Mouse (Mus musculus) stomach, postnatal 0 days (tissue): ENCODE measurements around the gene Ak6. TPM values are rescaled to one million over a fixed set of nuclear protein-coding genes. Genes with fewer than 3 reads are reported as not detected.

Experiments used
- ATAC-seq: fragments of 200-750 bp; cut with Nextera tagmentation; 2 replicates; pipeline ENCODE4 v1.8.0; 2017; ENCODE audit not compliant: low FRiP score, low TSS enrichment
- DNase-seq: peaks from one replicate; pipeline ENCODE4 v3.0.0-alpha.2; 2016; ENCODE audit warnings: low spot score
- H3K27ac ChIP-seq: fragments of 300-500 bp; sonication (generic); replicated peaks from 2 replicates; pipeline ENCODE4 v1.5.1; 2014; ENCODE audit warnings: mild to moderate bottlenecking, control low read depth
- H3K27me3 ChIP-seq: fragments of 300-500 bp; sonication (generic); 2 replicates; pipeline ENCODE4 v1.6.1; 2014; ENCODE audit warnings: low read length; ENCODE audit not compliant: control insufficient read depth, insufficient read depth
- H3K36me3 ChIP-seq: fragments of 300-500 bp; sonication (generic); 2 replicates; pipeline ENCODE4 v1.6.1; 2014; ENCODE audit warnings: low read length, mixed read lengths; ENCODE audit not compliant: control insufficient read depth, insufficient read depth
- H3K4me1 ChIP-seq: fragments of 300-500 bp; sonication (generic); replicated peaks from 2 replicates; pipeline ENCODE4 v1.6.1; 2014; ENCODE audit warnings: antibody characterized with exemption; ENCODE audit not compliant: control insufficient read depth, insufficient read depth
- H3K4me2 ChIP-seq: fragments of 300-500 bp; sonication (generic); replicated peaks from 2 replicates; pipeline ENCODE4 v1.6.1; 2014; ENCODE audit warnings: low read depth, mild to moderate bottlenecking, control low read depth, moderate library complexity
- H3K4me3 ChIP-seq: fragments of 300-500 bp; sonication (generic); 2 replicates; pipeline ENCODE4 v1.5.1; 2014; ENCODE audit warnings: low read depth, low read length, control low read depth
- H3K9ac ChIP-seq: fragments of 300-500 bp; sonication (generic); 2 replicates; pipeline ENCODE4 v1.6.1; 2014; ENCODE audit warnings: mild to moderate bottlenecking, low read length, control low read depth, mixed read lengths
- H3K9me3 ChIP-seq: fragments of 300-500 bp; sonication (generic); 2 replicates; pipeline ENCODE4 v1.6.1; 2016; ENCODE audit warnings: low read length; ENCODE audit not compliant: control insufficient read depth
- CTCF ChIP-seq: IDR thresholded peaks from 2 replicates; pipeline ENCODE4 v1.5.1; 2016; ENCODE audit warnings: antibody characterized with exemption, low read depth, mild to moderate bottlenecking, moderate library complexity
- EP300 ChIP-seq: optimal IDR thresholded peaks from 2 replicates; pipeline ENCODE3; 2016; ENCODE audit warnings: antibody characterized with exemption
- WGBS: fragments of 180-500 bp; shearing (Covaris S2); extraction: QIAGEN DNeasy Blood & Tissue Kit; methylation state at CpG from one replicate; pipeline ENCODE4 v1.1.7; 2014; 5-methylcytosine and 5-hydroxymethylcytosine counted together
- polyA plus RNA-seq: library from polyadenylated mRNA; unstranded; fragments of >200 nt; fragmentation: Nextera tagmentation; extraction: Ambion mirVana; gene quantifications from 2 replicates; pipeline ENCODE4 v1.2.1, GENCODE M21; 2015

The Ak6 gene
- polyA plus RNA-seq, 1 experiment from 2014 or later = 164 TPM

GRCm38 (mm10) chr13:100675936-100676635 lies 25.3 kb downstream of the Ak6 start:
- 85% methylated on average over 15 of the region's 15 CpGs for WGBS
- TF ChIP-seq CTCF = no peak
- no peak for TF ChIP-seq EP300
- H3K9ac ChIP-seq = no peak overlapping the region
- no peak for DNase-seq
- no peak for ATAC-seq
- no peaks in the 10 kb centered on the region for H3K27me3 ChIP-seq
- H3K27ac ChIP-seq = no peak overlapping the region
- no peak overlapping the region for H3K4me2 ChIP-seq
- H3K36me3 ChIP-seq = no peaks in the 10 kb centered on the region
- no peak overlapping the region for H3K4me3 ChIP-seq
- no peaks in the 10 kb centered on the region for H3K4me1 ChIP-seq
- H3K9me3 ChIP-seq = no peaks in the 10 kb centered on the region

DNA sequence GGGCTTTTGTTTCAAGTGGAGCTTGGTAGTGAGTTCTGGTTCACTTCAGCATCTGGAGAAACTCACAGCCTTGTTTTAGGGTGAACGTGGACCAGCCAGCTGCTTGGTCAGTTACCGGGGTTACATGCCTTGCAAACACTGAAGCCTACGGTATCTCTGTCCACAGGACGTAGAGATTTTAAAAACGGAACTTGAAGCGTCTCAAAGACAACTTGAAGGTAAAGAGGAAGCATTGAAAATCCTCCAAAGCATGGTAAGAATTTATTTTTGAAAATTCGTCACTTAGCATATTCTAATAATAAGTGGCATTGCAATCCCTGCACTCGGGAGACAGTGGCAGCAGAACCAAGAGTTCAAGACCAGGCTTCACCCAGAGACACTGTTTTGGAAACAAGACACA lies 30.8 kb downstream of the Ak6 start:
- no peak for ATAC-seq
- H3K4me2 ChIP-seq = no peak overlapping the region
- H3K9me3 ChIP-seq = no peaks in the 10 kb centered on the region
- WGBS = 84% methylated on average over 8 of the region's 8 CpGs
- TF ChIP-seq EP300 (no peak), CTCF (no peak)
- no peak overlapping the region for H3K4me3 ChIP-seq
- no peak for DNase-seq
- H3K27ac ChIP-seq = no peak overlapping the region
- no peaks in the 10 kb centered on the region for H3K4me1 ChIP-seq
- no peaks in the 10 kb centered on the region for H3K27me3 ChIP-seq
- no peaks in the 10 kb centered on the region for H3K36me3 ChIP-seq
- H3K9ac ChIP-seq = no peak overlapping the region

DNA sequence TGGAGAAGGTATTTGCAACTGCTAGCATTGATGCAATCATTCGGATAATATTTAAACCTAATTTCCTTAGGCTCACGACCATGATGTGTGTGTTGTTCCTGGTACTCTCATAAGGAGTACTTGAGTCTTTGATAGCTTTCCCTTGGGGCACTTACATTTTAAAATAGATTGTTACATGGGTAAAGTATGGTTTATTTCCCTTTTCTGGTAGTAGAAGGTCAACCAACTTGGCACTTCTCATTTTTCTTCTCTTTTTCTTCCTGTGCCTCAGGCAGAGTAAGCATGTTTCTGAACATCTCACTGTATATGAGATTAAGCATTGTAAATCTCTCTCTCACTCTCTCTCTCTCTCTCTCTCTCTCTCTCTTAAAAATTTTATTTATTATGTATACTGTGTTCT lies 32.1 kb downstream of the Ak6 start:
- H3K9me3 ChIP-seq = no peaks in the 10 kb centered on the region
- no peak overlapping the region for H3K4me2 ChIP-seq
- no peaks in the 10 kb centered on the region for H3K36me3 ChIP-seq
- DNase-seq (no peak), ATAC-seq (no peak)
- no peaks in the 10 kb centered on the region for H3K27me3 ChIP-seq
- H3K9ac ChIP-seq = no peak overlapping the region
- no peak for TF ChIP-seq EP300
- TF ChIP-seq CTCF = no peak
- H3K4me3 ChIP-seq = no peak overlapping the region
- WGBS = 81% methylated on average over 2 of the region's 2 CpGs
- no peak overlapping the region for H3K27ac ChIP-seq
- no peaks in the 10 kb centered on the region for H3K4me1 ChIP-seq

- H3K36me3 ChIP-seq = no peaks in the 10 kb centered on the region
- H3K9me3 ChIP-seq = no peaks in the 10 kb centered on the region
- H3K4me2 ChIP-seq = no peak overlapping the region
- H3K9ac ChIP-seq = no peak overlapping the region
- TF ChIP-seq CTCF (peak; percentile 63), EP300 (no peak)
- ATAC-seq (no peak), DNase-seq (no peak)
- WGBS = 70% methylated on average over 2 of the region's 2 CpGs
- no peaks in the 10 kb centered on the region for H3K4me1 ChIP-seq
- no peaks in the 10 kb centered on the region for H3K27me3 ChIP-seq
- no peak overlapping the region for H3K4me3 ChIP-seq
- no peak overlapping the region for H3K27ac ChIP-seq
Observed at GRCm38 (mm10) chr13:100684355-100684754, 33.6 kb downstream of the Ak6 start.

DNA sequence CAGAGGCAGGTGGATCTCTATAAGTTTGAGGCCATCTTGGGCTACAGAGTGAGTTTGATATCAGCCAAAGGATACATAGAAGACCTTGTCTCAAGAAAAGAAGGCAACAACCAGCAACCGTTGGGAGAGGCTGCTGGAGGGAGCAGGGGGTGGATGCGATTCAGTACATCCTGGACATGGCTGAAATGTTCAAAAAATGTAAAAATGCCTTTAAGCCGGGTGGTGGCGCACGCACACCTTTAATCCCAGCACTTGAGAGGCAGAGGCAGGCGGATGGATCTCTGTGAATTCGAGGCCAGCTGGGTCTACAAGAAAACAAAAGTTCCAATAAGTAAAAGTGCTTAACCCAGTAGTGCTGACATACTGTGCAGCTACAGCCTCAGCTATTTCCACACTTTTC lies 36.7 kb downstream of the Ak6 start:
- Histone ChIP-seq H3K27me3 (no peaks in the 10 kb centered on the region), H3K4me3 (no peak overlapping the region), H3K9me3 (no peaks in the 10 kb centered on the region), H3K4me2 (no peak overlapping the region), H3K9ac (no peak overlapping the region), H3K27ac (no peak overlapping the region), H3K36me3 (no peaks in the 10 kb centered on the region), H3K4me1 (no peaks in the 10 kb centered on the region)
- TF ChIP-seq CTCF (peak; percentile 28; the same call in 1 of the 2 replicates), EP300 (no peak)
- ATAC-seq = no peak
- no peak for DNase-seq
- WGBS = 65% methylated on average over 7 of the region's 7 CpGs

- H3K4me3 ChIP-seq = no peak overlapping the region
- H3K36me3 ChIP-seq = peaks cover 9% of the 10 kb centered on the region; the same call in 1 of the 2 replicates
- no peak overlapping the region for H3K4me2 ChIP-seq
- no peaks in the 10 kb centered on the region for H3K4me1 ChIP-seq
- no peak for TF ChIP-seq CTCF
- no peak for TF ChIP-seq EP300
- no peaks in the 10 kb centered on the region for H3K9me3 ChIP-seq
- H3K27ac ChIP-seq = no peak overlapping the region
- ATAC-seq (no peak), DNase-seq (no peak)
- 98% methylated on average over 3 of the region's 3 CpGs for WGBS
- no peaks in the 10 kb centered on the region for H3K27me3 ChIP-seq
- no peak overlapping the region for H3K9ac ChIP-seq
Observed at GRCm38 (mm10) chr13:100697541-100697940, 46.8 kb downstream of the Ak6 start.
